Mouse (Mus musculus): ENCODE results near the gene Apobec4.

GRCm38 (mm10) chr1:152743095-152743826, 7.1 kb upstream of the Apobec4 start:
- no peak for TF ChIP-seq CHD2 (IDR thresholded peaks at IDR 0.05; ENCODE audit: low read depth, low read length)
- no peak for TF ChIP-seq ZC3H11A (IDR thresholded peaks at IDR 0.05; ENCODE audit: borderline replicate concordance, low read depth, low read length)
